ENCODE assay signal across 9 mouse cellular contexts in the genomic region with DNA sequence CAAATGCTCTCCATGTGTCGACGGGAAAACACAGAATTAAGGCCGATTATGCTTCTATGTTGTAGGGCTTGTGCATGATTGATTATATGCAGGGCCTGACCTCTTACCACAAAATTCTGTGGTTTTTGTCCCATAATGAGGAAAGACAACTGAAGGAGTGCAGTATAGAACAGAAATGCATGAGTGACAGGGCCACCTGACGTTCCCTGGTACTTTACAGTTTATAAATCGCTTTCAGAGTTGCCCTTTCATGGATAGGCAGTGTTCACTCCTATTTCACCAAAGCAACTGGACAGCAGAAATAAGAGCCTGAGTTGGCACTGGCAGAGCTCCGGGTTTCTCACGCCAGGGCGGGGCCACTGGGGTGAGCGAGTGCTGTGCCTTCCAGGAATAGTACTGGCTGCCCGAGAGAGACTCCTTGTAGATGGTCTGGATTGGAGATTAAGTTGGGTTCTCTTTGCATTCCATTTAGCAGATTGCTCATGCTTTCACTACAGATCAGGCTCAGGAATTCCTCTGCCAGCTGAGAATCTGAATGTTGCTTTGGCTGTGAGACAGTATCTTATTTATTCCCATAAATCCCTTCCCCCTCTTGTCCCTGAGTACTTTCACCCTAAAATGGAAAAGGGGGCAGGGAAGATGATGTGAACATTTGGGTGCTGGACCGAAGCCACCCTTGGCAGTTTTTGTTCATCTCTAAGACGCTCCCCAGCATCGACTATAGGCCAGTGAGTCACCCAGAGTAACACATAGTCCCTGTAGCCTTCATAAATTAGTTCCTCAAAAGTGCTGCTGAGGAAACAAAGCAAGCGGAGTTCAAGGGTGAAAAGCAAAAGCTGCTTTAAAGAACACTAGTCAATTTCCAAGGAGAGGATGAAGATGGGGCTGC.
DNase-seq lines count a peak whose midpoint lies in the region; ATAC-seq lines count a peak whose summit lies in the region.
"Had no signal": no experiment of that assay in that cellular context is flagged by ENCODE, and none has a peak within 500 bp of the region (broad histone marks: within the 10 kb centered on the region; RNA-seq: fewer than 3 reads in every experiment).

No protein-coding gene starts in this region.

- H3K4me3 ChIP-seq in limb, embryonic 13.5 days = no peak overlapping the region
- no peak overlapping the region for H3K4me3 ChIP-seq in forebrain, embryonic 11.5 days (ENCODE audit: low read depth, low read length)
- H3K4me3 ChIP-seq: erythroblast, embryonic 14.5 days had no signal

- 66% methylated on average over 14 of the region's 14 CpGs for WGBS in limb, embryonic 13.5 days
- 71% methylated on average over 14 of the region's 14 CpGs for WGBS in forebrain, embryonic 11.5 days

- peak; percentile 48 for ATAC-seq in limb, embryonic 13.5 days (ENCODE audit: low FRiP score, low read depth)
- no peak for ATAC-seq in forebrain, embryonic 11.5 days (replicated peaks; ENCODE audit: low FRiP score)
- ATAC-seq in erythroblast, adult 5-6 weeks (replicated peaks; ENCODE audit: low FRiP score, poor library complexity, severe bottlenecking) = no peak

- no peaks in the 10 kb centered on the region for H3K36me3 ChIP-seq in limb, embryonic 13.5 days
- H3K36me3 ChIP-seq in forebrain, embryonic 11.5 days (ENCODE audit: control insufficient read depth, insufficient read depth, low read length) = no peaks in the 10 kb centered on the region

- peak; percentile 12 to 31 for DNase-seq in layer of hippocampus, postnatal 10 days (ENCODE audit: low spot score in 2 of 2)
- DNase-seq in layer of hippocampus, adult 9-10 months (ENCODE audit: low spot score) = no peak
- peak; percentile 16 for DNase-seq in brain, adult 2 months (ENCODE audit: low read depth, low spot score)
- DNase-seq in gastrocnemius, adult 18-20 months (ENCODE audit: low spot score) = peak; percentile 72
- DNase-seq in forebrain, embryonic 11.5 days (ENCODE audit: low spot score) = no peak
- DNase-seq in thymus, postnatal 36 days = no peak

- no peak overlapping the region for H3K4me2 ChIP-seq in limb, embryonic 13.5 days (replicated peaks)
- no peak overlapping the region for H3K4me2 ChIP-seq in forebrain, embryonic 11.5 days (ENCODE audit: low read depth, low read length, severe bottlenecking)

- no peaks in the 10 kb centered on the region for H3K9me3 ChIP-seq in limb, embryonic 13.5 days
- no peaks in the 10 kb centered on the region for H3K9me3 ChIP-seq in forebrain, embryonic 11.5 days (ENCODE audit: control insufficient read depth, low read length)

- H3K9ac ChIP-seq in limb, embryonic 13.5 days = no peak overlapping the region
- H3K9ac ChIP-seq in forebrain, embryonic 11.5 days (ENCODE audit: low read length) = no peak overlapping the region

- H3K27ac ChIP-seq in limb, embryonic 13.5 days = no peak overlapping the region
- no peak overlapping the region for H3K27ac ChIP-seq in forebrain, embryonic 11.5 days (ENCODE audit: low read depth, low read length)

- H3K27me3 ChIP-seq in limb, embryonic 13.5 days = peaks cover 40% of the 10 kb centered on the region
- peaks cover 5% of the 10 kb centered on the region; the same call in 1 of the 2 replicates for H3K27me3 ChIP-seq in forebrain, embryonic 11.5 days (ENCODE audit: control insufficient read depth, insufficient read depth, low read length)

- H3K4me1 ChIP-seq in limb, embryonic 13.5 days = 0 out of 2 replicates have a peak, but pooled peaks cover 2% of the 10 kb centered on the region
- no peaks in the 10 kb centered on the region for H3K4me1 ChIP-seq in forebrain, embryonic 11.5 days (replicated peaks; ENCODE audit: control insufficient read depth, insufficient read depth, low read length)

Comparison
In these comparisons a context has a peak if more than half of its experiments do, and no peak if none do; other contexts are left out.
1. DNase-seq: peak in layer of hippocampus, postnatal 10 days (2 of 2), brain, adult 2 months (single experiment) and gastrocnemius, adult 18-20 months (single experiment); none in layer of hippocampus, adult 9-10 months (single experiment), forebrain, embryonic 11.5 days (single experiment) and thymus, postnatal 36 days (0 of 2).